Mouse (Mus musculus) megakaryocyte, embryonic 14.5 days (primary cell): ENCODE measurements around the gene Dyrk3.

Source experiments
- FLI1 ChIP-seq: IDR thresholded peaks from 2 replicates; pipeline ENCODE4 v1.6.1; 2012; ENCODE audit warnings: low read length, inconsistent platforms, mixed read lengths
- GATA1 ChIP-seq: IDR thresholded peaks from 3 replicates; pipeline ENCODE4 v1.6.1; 2012; ENCODE audit warnings: mixed read lengths, low read length, inconsistent platforms, borderline replicate concordance

DNA sequence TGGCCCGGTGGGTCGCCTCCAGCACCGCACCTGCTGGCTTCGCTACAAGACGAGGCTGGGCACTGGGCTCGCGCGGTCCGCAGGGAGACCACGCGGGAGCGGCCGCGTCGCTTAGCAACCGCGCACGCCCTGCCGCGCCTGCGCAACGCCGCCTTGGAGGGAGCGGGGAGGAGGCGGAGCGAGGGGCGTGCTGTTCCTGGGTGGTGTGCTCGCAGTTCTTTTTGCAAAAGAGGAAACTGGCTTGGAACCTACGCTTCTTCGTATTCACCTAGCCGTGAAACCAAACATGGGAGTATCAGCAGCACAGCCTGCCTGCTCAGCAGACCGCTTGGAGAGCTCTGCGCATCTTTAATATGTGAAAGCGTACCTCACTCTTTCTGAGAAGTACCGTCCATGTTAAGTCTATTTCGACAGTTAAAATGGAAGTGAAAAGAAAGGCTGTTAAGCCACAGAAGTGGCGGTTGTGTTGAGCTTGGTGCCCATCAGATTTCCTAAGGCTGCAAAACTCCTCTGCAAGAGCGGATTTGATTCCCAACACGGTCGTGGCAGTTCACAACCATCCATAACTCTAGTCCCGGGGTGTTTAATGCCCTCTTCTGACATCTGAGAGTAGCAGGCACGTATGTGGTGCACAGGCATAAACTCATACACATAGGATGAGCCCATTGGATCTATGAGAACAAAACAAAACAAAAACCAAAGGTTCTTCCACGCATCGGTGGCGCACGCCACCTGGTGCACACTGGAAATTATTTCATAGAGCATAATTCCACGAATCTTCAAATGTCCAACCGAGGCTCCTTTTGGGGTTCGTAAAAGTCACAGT lies at the start of gene Dyrk3:
- TF ChIP-seq GATA1 (no peak), FLI1 (no peak)
